Mouse (Mus musculus): ENCODE data around the gene Cox10.

DNA sequence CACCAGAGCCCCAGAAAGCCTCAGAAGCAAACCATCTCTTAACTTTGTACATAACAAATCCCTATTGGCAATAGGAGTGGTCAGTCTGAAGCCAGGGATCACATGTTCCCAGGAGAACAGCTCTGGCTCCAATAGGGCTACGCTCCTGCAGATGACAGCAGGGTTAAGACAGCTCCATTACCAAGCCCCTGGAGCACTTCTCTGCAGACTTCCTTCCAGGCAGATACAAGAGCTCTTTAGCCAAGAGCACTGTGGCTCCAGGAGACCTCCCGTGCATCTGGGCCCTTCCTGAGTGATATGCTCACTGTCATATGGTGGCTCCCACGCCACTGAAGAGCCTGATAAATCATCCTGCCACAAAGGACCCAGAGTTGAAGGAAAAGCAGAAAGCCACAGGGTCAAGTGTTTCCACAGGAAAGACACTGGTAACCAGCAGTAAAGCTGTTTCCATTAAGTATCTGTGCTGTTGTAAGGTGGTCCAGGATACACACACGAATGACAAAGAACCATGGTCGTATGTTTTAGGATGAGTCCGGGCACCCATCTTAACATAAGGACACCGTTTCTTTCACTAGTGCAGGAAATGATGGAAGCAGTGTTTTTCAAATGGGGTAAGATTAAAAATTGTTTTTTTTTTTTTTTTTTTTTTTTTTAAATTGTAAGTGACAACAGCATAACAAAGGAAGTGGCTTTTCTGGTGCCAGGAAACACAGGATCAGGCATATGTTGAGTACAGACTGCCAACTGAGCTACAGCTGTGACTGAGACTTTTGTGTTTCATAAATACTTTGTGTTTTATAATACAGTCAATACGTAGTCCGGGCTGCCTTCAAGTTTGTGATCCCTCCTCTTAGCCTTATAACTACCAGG lies 90.0 kb downstream of the Cox10 start:
- no peak; the same call in 2 of the 3 replicates for TF ChIP-seq GATA1 (IDR thresholded peaks at IDR 0.05; ENCODE audit: borderline replicate concordance, low read length)
- no peak for TF ChIP-seq FLI1 (IDR thresholded peaks at IDR 0.05; ENCODE audit: low read length)

Data from megakaryocyte, embryonic 14.5 days (primary cell).